Mouse (Mus musculus): ENCODE measurements around the gene Cntnap1. TPM values are rescaled to one million over a fixed set of nuclear protein-coding genes. Genes with fewer than 3 reads are reported as not detected.

Gene Cntnap1
- total RNA-seq, 2 experiments from 2014 or later, result 1.4 to 2.1 TPM

GRCm38 (mm10) chr11:101195571-101195970, 25.2 kb downstream of the Cntnap1 start:
- intact Hi-C loops (cut with DNase I), result no loop called here

GRCm38 (mm10) chr11:101196175-101196574, 25.9 kb downstream of the Cntnap1 start:
- DNase-seq, result no peak
- intact Hi-C loops (cut with DNase I), result no loop called here

More at GRCm38 (mm10) chr11:101195571-101195970, 25.2 kb downstream of the Cntnap1 start:
- no peak for DNase-seq

GRCm38 (mm10) chr11:101199555-101199954, 29.2 kb downstream of the Cntnap1 start:
- no peak for DNase-seq
- intact Hi-C loops (cut with DNase I), result no loop called here

GRCm38 (mm10) chr11:101200986-101201385, 30.7 kb downstream of the Cntnap1 start:
- intact Hi-C loops (cut with DNase I), result no loop called here
- DNase-seq, result peak in 1 of 2 experiments; percentile 45

GRCm38 (mm10) chr11:101211970-101212369, 41.6 kb downstream of the Cntnap1 start:
- intact Hi-C loops (cut with DNase I), result loop anchor here (1.0 to 5.0 kb wide), 3 partner anchors 36 to 185 kb away; partner anchors contain the start of gene Becn1

GRCm38 (mm10) chr11:101216936-101217335, 46.6 kb downstream of the Cntnap1 start:
- intact Hi-C loops (cut with DNase I), result no loop called here
- DNase-seq, result no peak

More at GRCm38 (mm10) chr11:101211970-101212369, 41.6 kb downstream of the Cntnap1 start:
- DNase-seq, result peak in 1 of 2 experiments; percentile 58

GRCm38 (mm10) chr11:101218436-101219055, 48.2 kb downstream of the Cntnap1 start:
- DNase-seq, result no peak
- intact Hi-C loops (cut with DNase I), result no loop called here

- DNase-seq, result no peak
- intact Hi-C loops (cut with DNase I), result no loop called here
Observed at GRCm38 (mm10) chr11:101220853-101221252, 50.5 kb downstream of the Cntnap1 start.

- DNase-seq, result no peak
Observed at GRCm38 (mm10) chr11:101221306-101221986, 51.1 kb downstream of the Cntnap1 start.

GRCm38 (mm10) chr11:101224337-101224736, 54.0 kb downstream of the Cntnap1 start:
- DNase-seq, result no peak
- intact Hi-C loops (cut with DNase I), result no loop called here

More at GRCm38 (mm10) chr11:101221306-101221986, 51.1 kb downstream of the Cntnap1 start:
- intact Hi-C loops (cut with DNase I), result no loop called here

- intact Hi-C loops (cut with DNase I), result no loop called here
- DNase-seq, result no peak
Observed at GRCm38 (mm10) chr11:101225331-101226064, 55.2 kb downstream of the Cntnap1 start.

- peak; percentile 92 to 93 for DNase-seq
- intact Hi-C loops (cut with DNase I), result no loop called here
Observed at GRCm38 (mm10) chr11:101226065-101226701, 55.9 kb downstream of the Cntnap1 start, which contains the start of gene Ezh1. Gene Ezh1 (minus strand): TSS chr11:101226463.

GRCm38 (mm10) chr11:101229361-101229900, 59.1 kb downstream of the Cntnap1 start:
- DNase-seq, result peak; percentile 56 to 60
- intact Hi-C loops (cut with DNase I), result no loop called here

- intact Hi-C loops (cut with DNase I), result no loop called here
- DNase-seq, result peak; percentile 67 to 74
Observed at GRCm38 (mm10) chr11:101230061-101230511, 59.8 kb downstream of the Cntnap1 start.

- intact Hi-C loops (cut with DNase I), result no loop called here
- peak in 1 of 2 experiments; percentile 9 for DNase-seq
Observed at GRCm38 (mm10) chr11:101230526-101230925, 60.2 kb downstream of the Cntnap1 start.

- intact Hi-C loops (cut with DNase I), result loop anchor here (1.0 kb wide), 1 partner anchor 15 kb away; the partner anchor contains the start of gene Ramp2
- peak; percentile 77 to 84 for DNase-seq
Observed at GRCm38 (mm10) chr11:101230991-101231871, 60.9 kb downstream of the Cntnap1 start.

- peak; percentile 60 to 63 for DNase-seq
- intact Hi-C loops (cut with DNase I), result no loop called here
Observed at GRCm38 (mm10) chr11:101232010-101232839, 61.9 kb downstream of the Cntnap1 start.

- no peak for DNase-seq
- intact Hi-C loops (cut with DNase I), result no loop called here
Observed at GRCm38 (mm10) chr11:101233240-101233639, 62.9 kb downstream of the Cntnap1 start.

Measured in heart, postnatal 14 days (tissue).